Mouse (Mus musculus) adrenal gland, postnatal 36 days (tissue): Measurements from ENCODE around the gene Naa50. TPM values are rescaled to one million over a fixed set of nuclear protein-coding genes. Genes with fewer than 3 reads are reported as not detected.

Source experiments
- DNase-seq, 2 experiments: peaks; one replicate each; pipeline ENCODE4 v3.0.0; 2021; ENCODE audit warnings: mixed read lengths in 1 of 2
- total RNA-seq, 2 experiments: library from RNA; stranded (reverse); gene quantifications; 2 replicates each; pipeline ENCODE4 v1.2.3; 2021

The Naa50 gene
- total RNA-seq, 2 experiments from 2014 or later = 84.6 to 99.1 TPM

DNA sequence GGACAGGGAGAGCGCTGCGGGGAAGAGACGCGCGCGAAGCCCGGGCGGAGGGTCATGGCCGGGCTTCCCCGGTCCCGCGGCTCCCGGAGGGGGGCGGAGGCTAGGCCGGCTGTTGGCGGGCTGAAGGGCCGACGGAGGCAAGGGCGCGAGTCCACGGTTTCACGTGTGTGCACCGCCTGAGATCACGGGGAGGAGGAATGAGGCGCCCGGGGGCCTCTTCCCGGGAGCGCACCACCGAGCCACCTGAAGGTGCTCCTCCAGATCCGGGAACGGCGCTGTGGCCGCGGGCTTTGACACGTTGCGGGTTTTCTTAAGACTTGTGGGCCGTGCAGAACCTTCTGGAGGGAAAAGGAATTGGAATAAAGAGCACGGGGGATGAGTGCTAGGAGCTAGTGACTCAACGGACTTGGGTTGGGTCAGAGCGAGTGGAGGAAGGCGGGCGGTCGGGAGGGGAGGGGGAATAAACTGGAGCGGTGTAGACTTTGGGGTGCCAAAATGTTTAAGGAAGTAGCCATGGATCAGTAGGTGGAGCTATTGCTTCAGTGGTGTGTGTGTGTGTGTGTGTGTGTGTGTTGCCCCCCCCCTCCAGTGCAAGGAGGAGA, 657 bp downstream of the Naa50 start:
- DNase-seq = peak; percentile 85 to 87

DNA sequence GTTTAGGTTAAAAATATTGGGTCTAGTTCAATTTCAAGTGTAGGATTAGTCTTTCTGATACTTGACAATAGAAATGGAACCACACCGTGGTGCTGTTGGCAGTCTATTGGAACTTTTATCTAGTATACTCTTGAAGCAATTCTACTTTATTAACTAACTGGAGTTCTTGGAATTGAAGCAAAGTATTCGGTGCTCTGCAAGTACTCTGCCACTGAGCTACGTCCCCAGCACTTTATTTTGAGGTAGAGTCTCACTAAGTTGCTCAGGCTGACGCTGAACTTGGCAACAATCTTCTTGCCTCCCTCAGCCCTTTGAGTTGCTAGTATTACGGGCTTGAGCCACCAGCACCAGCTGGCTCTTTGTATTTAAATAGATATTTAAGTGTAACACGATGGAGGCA, 1.9 kb downstream of the Naa50 start:
- peak in 1 of 2 experiments; percentile 15 for DNase-seq

DNA sequence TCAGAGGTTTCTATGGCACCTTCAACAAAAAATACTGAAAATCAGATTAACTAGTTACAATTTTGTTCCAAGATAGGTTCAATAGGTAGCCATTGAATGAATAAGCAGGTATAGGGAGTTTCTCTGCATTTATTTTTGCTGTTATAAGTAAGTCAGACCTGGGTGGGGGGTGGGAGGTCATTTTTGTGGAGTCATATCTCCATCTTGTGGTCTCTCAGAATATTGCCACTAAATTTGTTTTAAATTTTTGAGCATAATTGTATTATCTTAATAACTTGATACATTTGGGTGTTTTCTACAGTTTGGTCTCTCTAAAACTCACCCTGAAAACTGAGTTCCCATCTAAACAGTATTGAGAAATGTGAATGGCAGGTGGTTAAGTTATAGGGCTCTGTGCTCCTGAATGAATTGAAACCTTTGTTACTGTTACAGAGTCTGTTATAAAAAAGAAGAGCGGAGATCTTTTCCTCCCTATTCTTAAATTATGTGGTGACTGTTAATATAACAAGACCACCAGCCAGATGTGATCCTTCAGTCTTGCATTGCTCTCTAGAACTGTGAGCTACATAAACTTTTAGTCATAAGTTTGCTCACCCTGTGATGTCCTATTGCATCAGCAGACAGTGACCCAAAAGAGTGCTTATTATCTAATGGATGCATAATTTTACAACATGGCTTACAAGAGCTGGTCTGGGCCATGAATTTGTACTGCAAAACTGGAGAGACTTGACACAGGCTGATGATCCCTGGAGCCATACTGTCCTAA, 9.6 kb downstream of the Naa50 start:
- no peak for DNase-seq

DNA sequence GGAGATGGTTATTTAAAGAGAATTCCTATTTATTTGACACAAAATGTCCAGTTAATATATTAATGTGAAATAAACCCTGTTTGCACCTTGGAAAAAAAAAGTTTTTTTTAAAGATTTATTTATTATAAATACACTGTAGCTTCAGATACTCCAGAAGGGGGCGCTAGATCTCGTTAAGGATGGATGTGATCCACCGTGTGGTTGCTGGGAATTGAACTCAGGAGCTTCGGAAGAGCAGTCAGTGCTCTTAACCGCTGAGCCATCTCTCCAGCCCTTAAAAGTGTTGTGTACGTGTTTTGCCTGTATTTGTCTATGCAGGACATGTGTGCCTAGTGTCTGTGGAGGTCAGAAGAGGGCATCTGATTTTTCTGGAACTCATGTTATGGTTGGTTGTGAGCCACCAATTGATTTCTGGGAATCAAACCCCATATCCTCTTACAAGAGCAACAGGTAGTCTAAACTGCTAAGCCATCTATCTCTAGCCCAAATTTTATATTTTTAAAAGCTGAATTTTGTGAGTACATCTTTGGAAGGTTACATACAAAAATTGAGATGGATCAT, 14.9 kb downstream of the Naa50 start:
- DNase-seq = no peak

DNA sequence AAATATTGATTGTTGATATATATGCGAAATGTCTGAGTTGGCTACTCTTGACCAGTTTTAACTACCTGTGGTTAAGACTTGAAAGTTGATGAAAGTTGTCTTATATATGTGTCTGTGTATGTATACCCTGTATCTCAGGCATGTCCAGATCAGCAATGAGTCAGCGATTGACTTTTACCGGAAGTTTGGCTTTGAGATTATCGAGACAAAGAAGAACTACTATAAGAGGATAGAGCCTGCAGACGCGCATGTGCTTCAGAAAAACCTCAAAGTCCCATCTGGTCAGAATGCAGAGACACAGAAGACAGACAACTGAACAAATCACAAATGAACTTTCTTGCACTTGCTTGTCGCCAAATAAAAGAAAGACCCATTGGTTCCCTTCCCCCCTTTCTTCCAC, 19.7 kb downstream of the Naa50 start:
- DNase-seq = no peak

GRCm38 (mm10) chr16:44163831-44164230, 24.2 kb downstream of the Naa50 start:
- no peak for DNase-seq

GRCm38 (mm10) chr16:44165182-44165581, 25.6 kb downstream of the Naa50 start:
- no peak for DNase-seq

GRCm38 (mm10) chr16:44168990-44169389, 29.4 kb downstream of the Naa50 start:
- no peak for DNase-seq

GRCm38 (mm10) chr16:44172297-44173154, 32.9 kb downstream of the Naa50 start:
- peak; percentile 99 to 100 for DNase-seq

DNA sequence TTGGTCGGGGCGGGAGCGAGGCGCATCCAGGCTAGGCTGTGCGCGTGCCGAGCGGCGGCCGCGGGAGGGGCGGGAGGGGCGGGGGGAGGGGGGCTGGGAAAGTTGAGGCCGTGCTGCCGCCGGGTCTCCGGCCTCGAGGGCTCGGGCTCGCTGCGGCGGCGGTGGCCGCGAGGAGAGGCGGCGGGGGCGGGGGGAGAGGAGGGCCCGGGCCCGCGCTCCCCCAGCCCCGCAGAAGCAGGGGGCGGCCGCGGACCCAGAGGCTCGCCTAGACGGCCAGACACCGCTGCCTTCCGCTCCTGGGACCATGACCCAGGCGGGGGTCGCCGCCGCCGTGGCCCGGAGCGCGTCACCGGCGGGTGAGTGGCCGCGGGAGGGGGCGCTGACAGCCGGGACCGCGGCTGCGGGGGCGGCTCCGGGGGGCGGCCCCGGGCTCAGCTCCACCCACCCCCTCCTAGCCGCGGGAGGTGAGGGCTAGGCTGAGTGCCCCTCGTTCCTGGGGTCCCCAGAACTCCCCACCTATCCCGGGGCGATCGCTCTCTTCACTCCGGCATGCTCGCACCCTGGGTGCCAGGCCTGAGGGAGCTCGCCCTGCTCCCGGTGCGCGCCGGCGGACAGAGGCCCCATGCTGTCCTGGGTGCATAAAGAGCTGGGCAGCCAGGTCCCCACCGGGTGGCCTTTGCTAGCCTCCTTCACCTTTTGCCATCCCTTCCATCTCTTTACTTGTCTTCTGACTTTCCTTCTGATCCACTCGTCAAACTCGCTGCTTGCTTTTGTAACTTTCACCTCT, 33.7 kb downstream of the Naa50 start, which contains the start of gene Usf3:
Gene Usf3, plus strand, starts transcription at position 92 of the 787 bp plus-strand sequence.
- DNase-seq = peak; percentile 71 to 83

DNA sequence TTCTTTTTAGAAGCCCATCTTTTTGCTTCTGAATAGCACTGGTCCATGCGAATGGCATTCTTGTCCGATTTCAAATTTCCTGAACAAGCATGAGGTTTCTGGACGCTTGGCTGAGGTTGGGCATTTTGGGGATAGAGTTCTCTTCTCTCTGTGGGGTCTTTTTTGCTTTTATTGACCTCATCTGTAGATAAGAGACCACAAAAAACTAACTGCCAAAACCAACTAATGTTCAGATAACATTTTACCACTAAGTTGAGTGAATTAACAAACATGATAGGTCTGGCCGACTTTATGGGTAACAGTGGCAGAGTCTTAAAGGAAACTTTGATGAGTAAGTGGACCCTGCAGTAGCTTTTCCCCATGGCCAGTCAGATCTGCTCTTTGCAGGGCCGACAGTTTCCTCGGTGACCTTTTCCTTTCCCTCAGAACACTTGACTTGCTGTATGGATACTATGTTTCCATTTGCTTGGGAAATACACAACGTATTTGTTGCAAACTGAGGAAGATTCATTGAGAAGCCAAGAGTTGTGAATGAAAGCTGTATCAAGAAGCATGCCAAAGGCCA, 34.4 kb downstream of the Naa50 start:
- DNase-seq = no peak

GRCm38 (mm10) chr16:44175001-44175400, 35.4 kb downstream of the Naa50 start:
- DNase-seq = no peak

DNA sequence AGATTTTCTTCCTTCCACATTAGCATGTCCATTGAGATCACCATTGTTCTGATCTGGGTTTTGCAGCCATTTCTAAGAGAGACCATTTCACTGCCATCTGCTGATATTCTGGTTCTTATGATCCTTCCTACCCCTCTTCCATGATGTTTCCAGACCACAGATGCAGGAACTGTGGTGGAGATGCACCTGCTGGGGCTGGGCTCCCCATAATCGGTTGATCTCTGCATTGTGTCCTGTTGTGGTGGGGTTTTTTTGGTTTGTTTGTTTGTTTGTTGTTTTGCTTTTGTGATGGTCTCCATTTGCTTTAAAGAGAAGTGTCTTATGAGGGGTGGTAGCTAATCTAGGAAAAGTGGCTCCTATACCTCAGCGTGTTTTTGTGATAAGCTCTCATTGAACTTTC, 36.9 kb downstream of the Naa50 start:
- no peak for DNase-seq

- no peak for DNase-seq
Measured at GRCm38 (mm10) chr16:44178555-44178954, 38.9 kb downstream of the Naa50 start.

DNA sequence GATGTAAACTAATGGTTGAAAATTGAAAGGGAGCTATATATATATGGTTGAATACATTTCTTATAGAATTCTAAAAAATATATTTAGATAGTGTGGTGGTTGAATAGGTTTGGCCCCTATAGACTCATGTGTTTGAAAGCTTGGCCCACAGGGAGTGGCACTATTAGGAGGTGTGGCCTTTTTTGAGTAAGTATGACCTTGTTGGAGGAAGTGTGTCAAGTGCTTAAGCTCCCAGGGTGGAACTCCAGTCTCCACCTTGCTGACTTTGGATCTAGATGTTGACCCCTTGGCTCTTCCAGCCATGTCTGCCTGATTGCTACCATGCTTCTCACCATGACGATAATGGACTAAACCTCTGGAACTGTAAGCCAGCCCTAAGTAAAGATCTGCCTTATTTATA, 43.0 kb downstream of the Naa50 start:
- DNase-seq = no peak

- no peak for DNase-seq
Measured at GRCm38 (mm10) chr16:44184769-44185168, 45.1 kb downstream of the Naa50 start.

- DNase-seq = no peak
Measured at GRCm38 (mm10) chr16:44187172-44187571, 47.5 kb downstream of the Naa50 start.

GRCm38 (mm10) chr16:44188766-44189165, 49.1 kb downstream of the Naa50 start:
- DNase-seq = no peak

- DNase-seq = no peak
Measured at GRCm38 (mm10) chr16:44190032-44190431, 50.4 kb downstream of the Naa50 start.

DNA sequence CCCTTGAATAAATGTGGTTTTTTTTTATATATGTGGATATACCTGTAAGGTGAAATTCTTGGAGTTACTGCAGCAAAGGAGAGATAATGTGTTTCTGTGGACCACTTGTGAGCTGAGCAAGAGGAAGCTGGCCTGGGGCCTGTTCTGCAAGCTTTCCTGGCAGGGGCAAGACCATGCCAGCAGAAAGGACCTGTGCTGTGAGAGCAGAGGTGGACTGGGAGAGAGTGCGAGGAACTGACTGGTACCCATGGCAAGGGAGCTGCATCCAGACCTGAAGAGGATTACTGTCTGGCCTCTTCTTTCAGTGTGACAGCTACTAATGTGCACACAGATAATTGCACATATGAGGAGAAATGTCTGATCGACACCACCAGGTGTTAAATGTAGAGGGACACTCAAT, 51.3 kb downstream of the Naa50 start:
- no peak for DNase-seq

- DNase-seq = no peak
Measured at GRCm38 (mm10) chr16:44199066-44199703, 59.6 kb downstream of the Naa50 start.
